Mouse (Mus musculus): ENCODE data around the gene Spaar.

DNA sequence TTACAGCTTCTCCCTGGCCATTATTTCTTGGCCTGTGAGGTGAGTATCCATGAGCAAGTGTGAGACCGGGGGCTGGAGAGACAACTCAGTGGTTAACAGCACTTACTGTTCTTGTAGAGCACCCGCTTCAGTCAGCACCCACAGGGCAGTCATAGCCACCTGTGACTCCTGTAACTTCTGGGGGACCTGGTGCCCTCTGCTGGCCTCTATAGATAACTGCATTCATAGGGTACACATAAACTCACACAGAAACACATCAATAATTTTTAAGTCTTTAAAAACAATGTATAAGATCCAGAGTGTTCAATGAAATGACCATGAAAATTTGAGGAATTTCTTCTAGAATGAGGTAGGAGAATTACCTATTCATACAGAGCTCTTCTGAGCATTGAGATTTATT, 39.5 kb downstream of the Spaar start:
- TF ChIP-seq CEBPB (IDR thresholded peaks at IDR 0.05; ENCODE audit: insufficient read depth, poor library complexity, severe bottlenecking) (no peak), POLR2A (IDR thresholded peaks at IDR 0.05; ENCODE audit: insufficient read length, low read depth) (no peak), REST (IDR thresholded peaks at IDR 0.05; ENCODE audit: insufficient read depth, insufficient read length) (no peak), TCF12 (IDR thresholded peaks at IDR 0.05; ENCODE audit: insufficient read depth, poor library complexity, severe bottlenecking) (no peak), SRF (IDR thresholded peaks at IDR 0.05; ENCODE audit: control insufficient read depth, insufficient read length, low read depth) (no peak)

Measured in myocyte (in vitro differentiated cells).